Mouse (Mus musculus) heart, postnatal 4 days (tissue): ENCODE measurements around the gene Cyp4f18. TPM values are rescaled to one million over a fixed set of nuclear protein-coding genes. Genes with fewer than 3 reads are reported as not detected.
"Not testable (repeated sequence)": the region's sequence is repeated elsewhere in the genome, so short reads cannot be mapped to it uniquely, and the experiment has no call there.

ENCODE experiments used
- DNase-seq: peaks from one replicate; pipeline ENCODE4 v3.0.0; 2021
- total RNA-seq, 2 experiments: library from RNA; stranded (reverse); gene quantifications; 2 replicates each; pipeline ENCODE4 v1.2.3; 2021

The Cyp4f18 gene
- total RNA-seq, 2 experiments from 2014 or later = 0.21 to 0.38 TPM

DNA sequence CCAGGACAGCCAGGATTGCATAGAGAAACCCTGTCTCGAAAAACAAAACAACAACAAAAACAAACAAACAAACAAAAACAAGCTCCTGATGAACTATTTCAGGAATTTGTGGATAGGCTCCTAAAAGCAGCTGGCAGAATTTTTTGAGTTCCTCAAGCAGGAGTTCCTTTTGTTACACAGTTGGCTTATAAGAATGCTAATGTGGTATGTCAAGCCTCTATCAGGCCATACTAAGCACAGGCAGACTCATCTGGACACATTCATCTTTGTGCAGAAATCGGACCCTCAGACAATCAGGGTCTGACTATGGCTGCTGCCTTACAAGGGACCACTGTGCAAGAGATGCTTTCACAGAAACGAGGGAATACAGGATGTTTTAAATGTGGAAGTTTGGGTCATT lies 35.2 kb downstream of the Cyp4f18 start:
- DNase-seq = no peak

DNA sequence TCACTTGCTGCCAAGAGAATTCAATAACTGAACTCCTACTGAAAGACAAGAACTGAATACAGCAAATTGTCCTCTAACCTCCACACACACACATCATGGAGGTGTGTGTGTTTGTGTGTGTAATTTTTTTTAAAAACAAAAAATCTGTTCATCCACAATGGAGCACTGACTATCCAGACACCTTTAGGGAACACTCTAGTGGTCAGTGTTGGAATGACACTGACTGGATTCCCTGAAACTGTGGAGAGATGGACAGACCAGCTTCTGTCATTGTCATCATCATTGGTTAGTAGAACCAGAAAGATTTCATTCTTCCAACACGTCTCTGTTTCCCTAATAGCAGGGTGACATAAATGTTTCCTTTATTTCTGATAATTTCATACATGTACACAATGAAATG lies 37.5 kb downstream of the Cyp4f18 start:
- peak; percentile 33 for DNase-seq

DNA sequence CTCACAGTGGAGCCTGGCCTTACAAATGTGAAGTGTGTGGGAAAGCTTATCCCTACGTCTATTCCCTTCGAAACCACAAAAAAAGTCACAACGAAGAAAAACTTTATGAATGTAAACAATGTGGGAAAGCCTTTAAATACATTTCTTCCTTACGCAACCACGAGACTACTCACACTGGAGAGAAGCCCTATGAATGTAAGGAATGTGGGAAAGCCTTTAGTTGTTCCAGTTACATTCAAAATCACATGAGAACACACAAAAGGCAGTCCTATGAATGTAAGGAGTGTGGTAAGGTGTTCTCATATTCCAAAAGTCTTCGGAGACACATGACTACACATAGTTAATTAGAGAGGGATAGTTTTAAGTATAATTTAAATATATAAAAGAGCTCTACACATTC lies 40.8 kb downstream of the Cyp4f18 start:
- no peak for DNase-seq

DNA sequence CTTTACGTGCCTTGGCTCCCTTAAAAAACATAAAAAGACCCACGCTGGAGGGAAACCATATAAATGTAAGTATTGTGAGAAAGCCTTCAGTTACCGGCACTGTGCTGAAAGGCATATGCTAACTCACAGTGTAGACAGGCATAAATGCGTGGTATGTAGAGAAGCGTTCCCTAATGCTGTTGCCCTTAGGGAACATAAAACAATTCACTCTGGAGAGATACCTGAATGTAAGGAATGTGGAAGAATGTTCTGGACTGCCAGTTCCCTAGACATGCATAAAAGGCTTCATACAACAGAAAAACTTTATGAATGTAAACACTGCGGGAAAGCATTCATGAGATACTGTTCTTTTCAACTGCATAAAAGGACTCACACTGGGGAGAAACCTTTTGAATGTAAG lies 41.3 kb downstream of the Cyp4f18 start:
- DNase-seq = no peak

DNA sequence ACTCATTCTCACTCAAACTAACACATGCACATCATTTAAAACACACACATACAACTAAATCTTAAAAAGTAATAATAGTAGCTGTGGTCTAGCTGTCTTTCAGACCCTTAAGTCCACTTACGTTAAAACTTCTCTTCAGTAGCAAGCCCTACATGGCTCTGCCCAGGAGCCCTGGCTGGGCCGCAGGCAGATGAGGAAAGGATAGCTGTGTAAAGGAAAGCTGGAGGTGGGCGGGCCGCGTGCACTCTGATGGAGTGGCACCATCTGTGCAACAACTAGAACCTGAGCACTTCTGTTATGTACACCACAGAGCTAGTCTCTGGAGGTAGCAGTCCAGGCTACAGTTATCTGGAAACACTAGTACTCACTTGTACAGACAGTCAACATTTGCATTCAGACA lies 42.2 kb downstream of the Cyp4f18 start:
- no peak for DNase-seq

DNA sequence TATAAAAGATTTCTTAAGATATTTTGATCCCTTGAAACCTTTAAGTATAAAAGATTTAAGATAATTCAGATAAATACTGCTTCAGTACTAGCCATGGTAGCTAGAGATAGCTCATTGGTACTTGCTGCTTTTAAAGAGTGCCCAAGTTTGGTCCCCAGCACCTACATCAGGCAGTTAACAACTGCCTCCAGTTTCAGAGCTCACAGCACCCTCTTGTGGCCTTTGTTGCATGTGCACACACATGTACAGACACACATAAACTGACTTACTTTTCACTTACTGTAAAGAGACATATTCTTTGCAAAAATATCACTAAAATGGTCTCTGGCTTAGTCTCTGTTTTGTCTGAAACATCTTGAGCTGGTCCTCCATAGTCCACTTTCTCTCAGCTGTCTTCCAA lies 43.0 kb downstream of the Cyp4f18 start:
- no peak for DNase-seq

DNA sequence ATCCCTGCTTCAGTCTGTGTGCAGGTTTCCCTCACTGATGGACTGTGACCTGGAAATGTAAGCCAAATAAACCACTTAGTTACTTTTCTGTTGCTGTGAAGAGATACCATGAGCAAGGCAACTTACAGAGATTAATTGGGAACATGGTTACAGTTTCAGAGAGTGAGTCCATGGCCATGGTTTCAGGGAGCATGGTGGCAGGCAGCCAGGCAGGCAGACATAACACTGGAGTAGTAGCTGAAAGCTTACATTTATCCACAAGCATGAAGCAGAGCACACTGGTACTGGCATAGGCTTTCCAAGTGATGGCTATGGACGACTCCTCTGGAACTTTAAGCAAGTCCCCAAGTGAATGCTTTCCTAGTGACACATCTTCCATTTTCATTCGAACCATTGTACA lies 44.3 kb downstream of the Cyp4f18 start:
- DNase-seq = no peak

DNA sequence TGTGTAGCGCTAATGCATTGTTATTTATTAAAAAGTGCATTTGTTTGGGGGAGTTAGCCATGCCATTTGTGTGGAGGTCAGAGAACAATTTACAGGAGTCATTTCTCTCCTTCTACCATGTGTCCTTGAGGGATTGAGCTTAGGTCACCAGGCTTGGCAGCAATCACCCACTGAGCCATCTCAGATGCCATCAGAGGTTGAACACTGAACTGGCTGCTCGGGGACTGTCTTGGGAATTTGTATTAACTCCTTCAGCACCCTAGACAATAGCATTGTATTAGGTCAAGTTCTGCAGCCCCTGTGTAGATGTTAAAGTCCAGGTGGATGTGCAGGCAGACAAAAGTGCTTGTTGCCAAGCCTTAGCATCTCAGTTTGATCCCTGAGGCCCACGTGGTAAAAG lies 45.4 kb downstream of the Cyp4f18 start:
- no peak for DNase-seq

DNA sequence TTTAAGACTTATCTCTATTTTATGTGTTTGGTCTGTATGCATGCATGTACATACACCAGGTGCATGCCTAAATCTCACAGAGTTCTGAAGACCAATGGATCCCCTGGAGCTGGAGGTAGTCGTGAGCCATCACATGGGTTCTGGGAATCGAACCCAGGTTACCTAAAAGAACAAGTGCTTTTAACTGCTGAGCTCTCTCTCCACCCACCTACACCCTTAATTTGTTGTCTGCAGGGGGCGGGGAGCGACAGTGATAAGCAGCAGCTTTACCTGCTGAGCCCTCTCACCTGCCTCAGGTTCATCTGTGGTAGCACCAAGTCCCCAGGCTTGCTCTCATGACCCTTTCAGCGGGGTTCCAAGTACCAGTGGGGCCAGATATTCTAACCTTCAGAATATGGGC lies 47.6 kb downstream of the Cyp4f18 start:
- no peak for DNase-seq

DNA sequence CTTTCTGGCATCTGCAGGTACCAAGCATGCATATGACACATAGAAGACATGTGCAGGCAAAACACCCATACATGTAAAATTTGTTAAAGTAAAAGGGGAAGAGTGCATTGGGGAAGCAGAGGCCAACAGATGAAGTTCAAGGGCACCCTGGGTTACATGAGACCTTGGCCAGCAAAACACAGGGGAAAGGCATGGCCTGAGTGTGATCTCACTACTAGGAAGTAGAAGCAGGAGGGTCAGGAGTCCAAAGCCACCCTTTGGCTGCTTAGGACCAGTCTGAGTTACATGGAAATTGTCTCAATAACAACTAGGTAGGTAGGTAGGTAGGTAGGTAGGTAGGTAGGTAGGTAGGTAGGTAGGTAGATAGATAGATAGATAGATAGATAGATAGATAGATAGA lies 48.9 kb downstream of the Cyp4f18 start:
- DNase-seq = no peak

DNA sequence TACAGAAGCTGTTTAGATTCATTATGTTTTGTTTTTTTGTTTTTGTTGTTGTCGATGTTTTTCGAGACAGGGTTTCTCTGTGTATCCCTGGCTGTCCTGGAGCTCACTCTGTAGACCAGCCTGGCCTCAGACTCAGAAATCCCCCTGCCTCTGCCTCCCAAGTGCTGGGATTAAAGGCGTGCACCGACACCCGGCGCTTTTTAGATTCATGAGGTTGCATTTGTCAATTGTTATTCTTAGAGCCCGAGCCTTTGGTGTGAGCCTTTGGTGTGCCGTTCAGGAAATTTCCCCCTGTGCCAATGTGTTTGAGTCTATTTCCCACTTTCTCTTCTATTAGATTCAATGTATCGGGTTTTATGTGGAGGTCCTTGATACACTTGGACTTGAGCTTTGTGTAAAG lies 54.8 kb downstream of the Cyp4f18 start:
- no peak for DNase-seq

DNA sequence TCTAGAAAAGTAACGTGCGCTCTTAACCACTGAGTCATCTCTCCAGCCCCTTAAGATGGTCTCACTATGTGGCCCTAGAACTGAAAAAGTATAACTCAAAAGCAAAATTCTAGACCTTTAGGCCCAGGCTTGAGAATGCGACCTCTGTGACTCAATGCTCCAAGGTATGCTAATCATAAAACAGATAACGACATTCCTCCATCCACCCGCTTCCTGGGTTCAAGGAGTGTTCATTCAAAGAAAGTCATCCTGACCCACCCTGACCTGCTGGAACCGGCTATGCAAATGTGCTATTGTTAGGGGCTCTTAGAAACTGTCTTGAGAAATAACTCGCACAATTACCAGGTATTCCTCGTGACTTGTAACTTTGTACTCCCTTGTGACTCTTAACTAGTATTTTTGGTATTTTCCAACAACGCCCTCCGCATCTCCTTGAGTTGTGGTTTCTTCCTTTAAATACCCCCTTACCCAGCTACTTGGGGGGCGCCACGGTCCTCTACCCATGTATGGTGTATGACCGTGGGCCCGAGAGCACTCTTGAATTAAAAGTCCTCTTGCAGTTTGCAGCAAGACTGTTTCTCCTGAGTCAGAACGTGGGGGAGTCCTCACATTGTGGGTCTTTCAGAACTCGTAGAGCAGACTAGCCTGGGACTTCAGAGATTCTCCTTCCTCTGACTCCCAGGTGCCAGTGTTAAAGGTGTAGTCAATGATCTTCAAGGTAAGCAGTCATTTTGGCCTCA lies 56.3 kb downstream of the Cyp4f18 start:
- not testable (repeated sequence) for DNase-seq

DNA sequence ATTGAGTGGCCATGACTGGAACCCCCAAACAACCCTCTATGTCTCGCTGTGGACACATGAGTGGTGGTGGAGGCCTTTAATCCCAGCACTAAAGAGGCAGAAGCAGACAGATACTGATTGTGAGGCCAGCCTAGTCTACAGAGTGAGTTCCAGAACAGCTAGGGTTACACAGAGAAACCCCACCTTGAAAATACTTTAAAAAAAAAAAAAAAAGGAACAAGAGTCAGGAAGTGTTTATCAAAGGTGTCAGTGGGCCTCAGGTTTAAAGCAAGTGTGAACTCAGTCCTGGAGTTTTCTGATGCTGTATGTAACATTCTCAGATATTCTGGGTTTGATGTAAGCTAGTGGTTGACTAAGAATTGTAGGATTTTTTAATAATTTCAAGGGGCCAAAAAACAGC lies 56.9 kb downstream of the Cyp4f18 start:
- DNase-seq = no peak

DNA sequence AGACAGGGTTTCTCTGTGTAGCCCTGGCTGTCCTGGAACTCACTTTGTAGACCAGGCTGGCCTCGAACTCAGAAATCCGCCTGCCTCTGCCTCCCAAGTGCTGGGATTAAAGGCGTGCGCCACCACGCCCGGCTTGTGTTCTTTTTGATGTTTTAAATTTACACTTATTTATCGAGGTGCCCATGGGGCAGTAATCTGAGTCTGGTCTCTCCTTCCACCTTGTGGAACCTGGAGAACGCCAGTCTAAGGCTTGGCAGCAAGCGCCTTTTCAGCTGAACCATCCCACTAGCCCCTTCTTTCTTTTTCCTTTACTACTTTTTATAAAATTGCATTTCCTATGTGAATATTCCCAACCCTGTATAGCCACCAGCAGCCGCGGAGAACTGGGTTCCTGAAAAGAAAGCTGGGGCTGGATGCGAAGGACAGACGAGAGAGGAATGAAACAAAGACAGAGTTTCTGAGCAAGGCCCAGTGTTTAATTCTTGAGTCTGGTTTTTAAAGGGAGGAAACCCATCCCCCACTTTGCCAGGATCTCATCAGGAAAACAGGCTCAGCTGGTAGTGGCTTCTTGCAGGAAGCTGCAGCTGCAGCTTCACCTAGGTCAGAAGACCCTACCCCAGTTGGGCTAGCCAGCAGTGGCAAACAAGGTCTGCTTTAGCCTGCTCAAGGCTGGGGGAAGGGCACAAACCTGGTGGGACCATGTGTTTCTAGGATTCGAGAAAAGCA lies 57.8 kb downstream of the Cyp4f18 start:
- no peak for DNase-seq

DNA sequence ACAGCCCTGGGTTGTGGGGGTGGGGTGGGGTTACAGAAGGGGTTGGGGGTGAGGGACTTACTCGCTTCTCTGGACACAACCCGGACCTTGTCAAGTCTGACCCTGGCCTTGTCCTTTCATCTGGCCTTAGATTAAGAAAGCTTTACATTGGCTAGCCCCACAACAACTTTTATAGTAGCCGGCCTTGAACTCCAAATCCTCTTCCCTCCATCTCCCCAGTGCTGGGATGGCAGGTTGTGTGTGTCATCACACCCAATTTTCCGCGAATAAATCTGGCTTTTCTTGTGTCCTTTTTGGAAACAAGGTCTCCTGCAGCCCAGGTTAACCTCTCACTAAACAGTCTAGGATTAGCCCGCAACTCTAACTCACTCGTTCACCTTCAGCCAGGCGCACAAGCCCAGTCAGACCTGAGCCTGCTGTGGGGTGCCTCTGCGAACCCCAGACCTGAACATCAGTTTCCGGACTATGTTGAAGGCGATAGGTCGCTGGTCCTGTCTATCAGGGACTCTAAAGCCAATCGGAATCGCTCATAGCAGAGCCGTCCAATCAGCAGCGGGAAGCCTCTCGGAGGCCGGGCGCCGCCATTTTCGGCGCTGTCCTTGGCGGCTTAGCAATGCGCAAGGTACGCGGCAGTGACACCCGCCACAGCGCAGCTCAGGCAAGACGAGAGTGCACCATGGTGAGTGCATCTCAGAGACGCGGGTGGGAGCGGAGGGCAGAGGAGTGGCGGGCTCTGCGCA lies 58.8 kb downstream of the Cyp4f18 start, which contains the start of gene Zfp961:
Gene Zfp961 (plus strand): TSS at position 557 of the 740 bp plus-strand sequence.
- peak; percentile 99 for DNase-seq

DNA sequence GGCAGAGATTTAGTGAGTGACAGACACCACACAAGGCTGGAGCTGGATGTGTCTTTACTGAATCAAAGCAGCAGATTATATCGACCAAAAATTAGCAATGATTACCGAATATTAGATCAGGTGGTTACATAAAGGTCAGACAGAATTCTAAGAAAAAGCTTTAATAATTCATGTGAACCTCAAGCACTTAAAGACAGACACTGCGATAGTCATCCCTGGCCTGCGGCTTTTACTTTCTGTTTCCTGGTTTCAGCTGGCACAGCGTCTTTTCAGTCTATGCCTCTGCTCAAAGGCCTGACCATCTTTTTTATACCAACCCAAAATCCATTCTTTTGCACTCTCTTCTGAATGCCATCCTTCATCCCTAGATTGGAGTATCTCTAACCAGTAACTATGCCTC lies 60.8 kb downstream of the Cyp4f18 start:
- no peak for DNase-seq

DNA sequence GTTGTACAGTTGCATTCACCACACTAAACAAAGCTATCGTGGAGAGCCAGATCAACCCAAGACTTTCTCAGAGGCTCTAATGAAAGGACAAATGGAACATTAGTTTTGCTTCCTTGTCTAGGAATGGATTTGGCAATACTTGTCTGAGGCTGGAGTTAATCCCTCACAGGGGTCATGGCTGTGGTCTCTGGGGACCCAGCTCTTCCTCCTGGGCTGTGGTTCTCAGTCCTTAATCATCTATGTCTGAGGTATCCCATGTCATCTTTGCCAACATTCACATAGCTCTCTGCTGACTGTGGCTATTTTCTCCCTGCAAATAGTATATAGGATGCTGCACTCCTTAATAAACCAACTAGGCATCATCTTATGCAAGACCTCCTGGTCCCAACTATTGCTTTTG lies 67.7 kb downstream of the Cyp4f18 start:
- no peak for DNase-seq

DNA sequence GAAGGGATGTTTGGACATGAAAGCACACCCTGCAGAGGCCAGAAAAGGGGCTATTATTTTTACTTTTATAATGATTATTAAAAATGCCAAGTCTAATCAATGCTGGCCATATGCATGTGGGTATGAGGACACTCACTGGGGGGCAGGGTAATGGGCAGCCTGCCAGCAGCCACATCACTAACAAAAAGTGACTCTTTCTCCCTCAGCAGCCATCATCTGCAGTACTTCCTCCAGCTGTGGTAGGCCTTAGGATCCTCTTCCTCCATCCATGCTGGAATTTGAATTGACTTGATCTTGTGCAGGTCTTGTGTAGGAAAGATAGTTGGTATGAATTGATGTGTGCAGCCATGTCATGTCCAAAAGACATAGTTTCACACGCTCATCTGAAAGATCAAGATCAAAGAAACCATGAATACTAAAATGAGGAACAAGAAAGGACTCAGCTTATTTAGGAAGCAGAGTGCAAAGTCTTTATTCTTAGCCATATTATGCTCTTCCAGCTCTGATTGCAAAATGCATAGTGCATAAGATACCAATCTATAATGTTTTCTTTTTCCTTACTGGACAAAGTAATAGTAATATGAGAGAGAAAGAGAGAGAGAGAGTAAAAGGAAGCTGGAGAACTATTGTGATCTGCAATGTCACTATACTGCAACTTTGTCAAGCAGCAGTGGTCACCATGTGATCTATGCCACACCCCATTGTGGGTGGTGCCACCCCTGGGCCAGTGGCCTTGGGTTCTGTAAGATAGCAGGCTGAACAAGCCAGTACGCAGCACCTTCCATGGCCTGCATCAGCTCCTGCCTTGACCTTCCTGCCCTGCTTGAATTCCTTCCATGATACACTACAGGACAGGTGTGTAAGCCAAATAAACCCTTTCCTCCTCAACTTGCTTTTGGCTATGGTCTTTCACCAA lies 68.9 kb downstream of the Cyp4f18 start:
- no peak for DNase-seq
